Mouse (Mus musculus): Measurements from ENCODE around the gene Rubcnl. TPM values are rescaled to one million over a fixed set of nuclear protein-coding genes. Genes with fewer than 3 reads are reported as not detected.

The Rubcnl gene
- 2.9 and 4.4 TPM in 2 replicates for total RNA-seq (2014; rRNA removed; ENCODE audit: low replicate concordance)
- polyA plus RNA-seq (2015; fragmentation: Nextera tagmentation; extraction: Ambion mirVana), result 1.0 and 1.1 TPM in 2 replicates

DNA sequence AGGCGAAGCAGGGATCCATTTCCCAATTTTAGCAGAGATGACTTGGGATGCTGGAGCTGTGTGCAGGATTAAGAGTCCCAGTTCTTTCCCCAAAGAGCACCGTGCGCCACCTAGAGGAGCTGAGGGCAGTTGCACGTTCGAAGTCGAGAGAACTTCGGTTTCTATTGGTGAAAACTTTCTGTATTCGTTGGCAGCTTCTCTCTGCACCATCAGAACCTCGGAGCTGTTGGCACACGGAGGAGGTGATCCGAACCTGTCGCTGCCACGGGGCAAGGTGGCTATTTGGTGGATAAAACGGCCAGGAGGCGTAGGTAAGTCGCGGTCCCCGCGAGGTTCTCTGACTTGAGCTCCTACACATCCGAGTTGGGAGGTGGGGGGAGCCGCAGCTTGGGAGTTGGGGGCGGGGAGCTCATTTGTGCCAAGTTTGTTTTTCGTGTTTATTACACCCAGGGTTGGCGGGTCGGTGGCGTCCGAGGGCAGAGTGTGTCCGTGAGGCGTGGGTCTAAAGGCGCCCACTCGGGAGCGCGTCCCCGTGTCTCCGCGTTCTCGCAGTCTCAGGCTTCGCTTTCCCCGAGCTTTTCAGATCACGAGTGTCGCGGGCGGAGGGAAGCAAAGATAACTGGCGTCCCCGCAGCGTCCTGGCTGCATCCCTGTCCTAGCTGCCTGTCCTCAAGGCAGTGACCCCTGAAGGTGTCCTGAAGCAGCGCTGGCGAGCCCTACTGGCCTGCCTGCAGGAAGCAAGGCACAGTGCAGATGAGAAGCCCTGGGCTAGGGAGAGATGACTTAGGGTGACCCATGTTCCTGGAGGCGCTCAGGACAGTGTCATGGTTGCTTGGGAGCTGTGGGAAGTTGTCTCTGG, at the start of gene Rubcnl:
Gene Rubcnl (plus strand): TSS at position 172 of the 859 bp plus-strand sequence.
- Histone ChIP-seq H3K27ac (ENCODE audit: low read depth) (peak within 1 kb of the TSS; percentile 76), H3K4me3 (ENCODE audit: low read depth, low read length) (peak within 1 kb of the TSS; percentile 87), H3K4me1 (ENCODE audit: control insufficient read depth, insufficient read depth) (peaks cover 14% of the 10 kb centered on the region), H3K27me3 (ENCODE audit: control insufficient read depth, insufficient read depth, low read length) (no peaks in the 10 kb centered on the region), H3K4me2 (ENCODE audit: low read depth, low read length) (peak within 1 kb of the TSS; percentile 95), H3K36me3 (replicated peaks; ENCODE audit: control insufficient read depth, insufficient read depth, low read length) (no peaks in the 10 kb centered on the region), H3K9me3 (replicated peaks; ENCODE audit: control insufficient read depth, low read length) (no peaks in the 10 kb centered on the region), H3K9ac (replicated peaks; ENCODE audit: low read depth, low read length) (peak within 1 kb of the TSS; percentile 82)
- DNase-seq (ENCODE audit: low spot score) (peak; percentile 89), ATAC-seq (ENCODE audit: insufficient read depth, low read depth) (peak; percentile 77)
- TF ChIP-seq CTCF (IDR thresholded peaks at IDR 0.05; ENCODE audit: low read depth) (peak; percentile 84), EP300 (IDR thresholded peaks at IDR 0.05; ENCODE audit: low read depth) (no peak)
- under 1% methylated on average over 49 of the region's 49 CpGs for WGBS

DNA sequence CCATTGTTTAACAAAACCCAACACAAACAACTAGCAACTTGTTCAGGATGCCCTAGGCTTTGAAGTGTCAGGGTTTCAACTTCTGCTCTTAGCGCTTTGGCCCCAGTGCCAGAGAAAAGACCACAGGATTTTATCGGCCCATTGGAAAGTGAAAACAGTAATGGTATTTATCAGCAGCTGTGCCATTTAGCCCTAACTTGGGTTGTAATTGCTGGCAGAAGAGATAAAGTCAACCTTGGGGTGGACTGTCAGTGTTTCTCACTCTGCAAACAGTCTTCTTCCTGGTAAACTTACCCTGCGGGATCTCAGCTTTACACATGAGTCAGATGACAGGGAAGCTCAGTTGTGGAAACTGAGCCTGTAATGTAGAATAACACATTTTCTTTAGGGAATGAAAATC, 43.6 kb upstream of the Rubcnl start:
- Histone ChIP-seq H3K9me3 (replicated peaks; ENCODE audit: control insufficient read depth, low read length) (no peaks in the 10 kb centered on the region), H3K4me2 (ENCODE audit: low read depth, low read length) (no peak overlapping the region), H3K4me1 (ENCODE audit: control insufficient read depth, insufficient read depth) (peaks cover 14% of the 10 kb centered on the region), H3K4me3 (ENCODE audit: low read depth, low read length) (no peak overlapping the region), H3K27me3 (ENCODE audit: control insufficient read depth, insufficient read depth, low read length) (no peaks in the 10 kb centered on the region), H3K9ac (replicated peaks; ENCODE audit: low read depth, low read length) (no peak overlapping the region), H3K27ac (ENCODE audit: low read depth) (0 out of 2 replicates have a peak overlapping the region, but pooled peaks have one; percentile 26), H3K36me3 (replicated peaks; ENCODE audit: control insufficient read depth, insufficient read depth, low read length) (no peaks in the 10 kb centered on the region)
- no peak for TF ChIP-seq CTCF (IDR thresholded peaks at IDR 0.05; ENCODE audit: low read depth)
- TF ChIP-seq EP300 (IDR thresholded peaks at IDR 0.05; ENCODE audit: low read depth), result no peak
- DNase-seq (ENCODE audit: low spot score) (no peak), ATAC-seq (ENCODE audit: insufficient read depth, low read depth) (no peak)
- WGBS, result 30% methylated on average over 3 of the region's 3 CpGs

GRCm38 (mm10) chr14:74972687-74973086, 43.1 kb upstream of the Rubcnl start:
- H3K4me1 ChIP-seq (ENCODE audit: control insufficient read depth, insufficient read depth), result peaks cover 14% of the 10 kb centered on the region
- WGBS, result 67% methylated on average over 5 of the region's 5 CpGs
- no peak overlapping the region for H3K27ac ChIP-seq (ENCODE audit: low read depth)
- no peaks in the 10 kb centered on the region for H3K27me3 ChIP-seq (ENCODE audit: control insufficient read depth, insufficient read depth, low read length)
- TF ChIP-seq EP300 (IDR thresholded peaks at IDR 0.05; ENCODE audit: low read depth) (no peak), CTCF (IDR thresholded peaks at IDR 0.05; ENCODE audit: low read depth) (no peak)
- DNase-seq (ENCODE audit: low spot score) (no peak), ATAC-seq (ENCODE audit: insufficient read depth, low read depth) (no peak)
- no peak overlapping the region for H3K9ac ChIP-seq (replicated peaks; ENCODE audit: low read depth, low read length)
- H3K4me2 ChIP-seq (ENCODE audit: low read depth, low read length), result no peak overlapping the region
- H3K36me3 ChIP-seq (replicated peaks; ENCODE audit: control insufficient read depth, insufficient read depth, low read length), result no peaks in the 10 kb centered on the region
- no peaks in the 10 kb centered on the region for H3K9me3 ChIP-seq (replicated peaks; ENCODE audit: control insufficient read depth, low read length)
- H3K4me3 ChIP-seq (ENCODE audit: low read depth, low read length), result no peak overlapping the region

GRCm38 (mm10) chr14:74974136-74974651, 41.6 kb upstream of the Rubcnl start:
- Histone ChIP-seq H3K4me2 (ENCODE audit: low read depth, low read length) (no peak overlapping the region), H3K4me1 (ENCODE audit: control insufficient read depth, insufficient read depth) (peaks cover 14% of the 10 kb centered on the region), H3K27me3 (ENCODE audit: control insufficient read depth, insufficient read depth, low read length) (no peaks in the 10 kb centered on the region), H3K27ac (ENCODE audit: low read depth) (peak overlapping the region; percentile 75), H3K9me3 (replicated peaks; ENCODE audit: control insufficient read depth, low read length) (no peaks in the 10 kb centered on the region), H3K4me3 (ENCODE audit: low read depth, low read length) (no peak overlapping the region), H3K36me3 (replicated peaks; ENCODE audit: control insufficient read depth, insufficient read depth, low read length) (no peaks in the 10 kb centered on the region), H3K9ac (replicated peaks; ENCODE audit: low read depth, low read length) (no peak overlapping the region)
- ATAC-seq (ENCODE audit: insufficient read depth, low read depth) (peak; percentile 75), DNase-seq (ENCODE audit: low spot score) (peak; percentile 57)
- WGBS, result 31% methylated on average over 10 of the region's 10 CpGs
- no peak for TF ChIP-seq CTCF (IDR thresholded peaks at IDR 0.05; ENCODE audit: low read depth)
- TF ChIP-seq EP300 (IDR thresholded peaks at IDR 0.05; ENCODE audit: low read depth), result peak; percentile 63; the same call in 1 of the 2 replicates

DNA sequence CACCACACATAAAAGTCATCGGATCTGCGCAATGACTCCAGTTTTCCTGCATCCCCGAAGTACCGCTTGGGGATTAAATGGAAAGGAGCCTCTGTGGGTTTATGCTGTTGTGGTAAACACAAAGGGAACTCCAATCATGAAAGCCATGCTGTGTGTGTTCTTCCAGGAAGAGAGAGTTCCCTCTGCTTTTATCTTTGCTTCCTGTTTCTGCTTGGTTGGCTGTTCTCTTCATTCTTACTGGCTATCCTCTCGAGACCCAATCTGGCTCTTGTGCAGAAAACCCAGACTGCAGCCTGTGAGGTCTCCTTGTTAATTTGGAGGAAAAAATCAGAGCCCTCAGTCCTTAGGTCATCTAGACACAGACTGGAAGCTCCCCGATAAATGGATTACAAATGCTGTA, 38.9 kb upstream of the Rubcnl start:
- Histone ChIP-seq H3K9ac (replicated peaks; ENCODE audit: low read depth, low read length) (no peak overlapping the region), H3K4me1 (ENCODE audit: control insufficient read depth, insufficient read depth) (peaks cover 14% of the 10 kb centered on the region), H3K4me3 (ENCODE audit: low read depth, low read length) (no peak overlapping the region), H3K36me3 (replicated peaks; ENCODE audit: control insufficient read depth, insufficient read depth, low read length) (no peaks in the 10 kb centered on the region), H3K9me3 (replicated peaks; ENCODE audit: control insufficient read depth, low read length) (no peaks in the 10 kb centered on the region), H3K4me2 (ENCODE audit: low read depth, low read length) (no peak overlapping the region), H3K27me3 (ENCODE audit: control insufficient read depth, insufficient read depth, low read length) (no peaks in the 10 kb centered on the region), H3K27ac (ENCODE audit: low read depth) (no peak overlapping the region)
- no peak for TF ChIP-seq CTCF (IDR thresholded peaks at IDR 0.05; ENCODE audit: low read depth)
- no peak for TF ChIP-seq EP300 (IDR thresholded peaks at IDR 0.05; ENCODE audit: low read depth)
- no peak for DNase-seq (ENCODE audit: low spot score)
- no peak for ATAC-seq (ENCODE audit: insufficient read depth, low read depth)
- 78% methylated on average over 6 of the region's 6 CpGs for WGBS
